Mouse (Mus musculus): ENCODE results near the gene Gipr. TPM values are rescaled to one million over a fixed set of nuclear protein-coding genes. Genes with fewer than 3 reads are reported as not detected.

Gipr gene
- polyA plus RNA-seq (2012; rRNA removed) = 0.07 and 0.08 TPM in 2 replicates

- 0 out of 2 replicates have a peak, but pooled peaks cover 2% of the 10 kb centered on the region for H3K27me3 ChIP-seq (ENCODE audit: control insufficient read depth, insufficient read depth, low read length)
- no peaks in the 10 kb centered on the region for H3K36me3 ChIP-seq (ENCODE audit: control insufficient read depth, insufficient read depth, low read length)
- TF ChIP-seq CTCF (IDR thresholded peaks at IDR 0.05; ENCODE audit: extremely low read depth, insufficient read depth, insufficient read length, insufficient replicate concordance) = no peak
- H3K4me3 ChIP-seq (ENCODE audit: extremely low read depth, insufficient read depth, insufficient read length) = no peak within 1 kb of the TSS
- 17% methylated on average over 14 of the region's 14 CpGs for WGBS
- H3K27ac ChIP-seq (ENCODE audit: insufficient read depth, low read length) = no peak within 1 kb of the TSS
- no peak for DNase-seq (ENCODE audit: low read depth in 1 of 2, low spot score in 2 of 2)
- no peaks in the 10 kb centered on the region for H3K4me1 ChIP-seq (ENCODE audit: control insufficient read depth, insufficient read depth, insufficient read length)
Observed at GRCm38 (mm10) chr7:19165656-19166423, at the start of gene Gipr. Gipr (minus strand) TSS chr7:19166127.

- Histone ChIP-seq H3K27me3 (ENCODE audit: control insufficient read depth, insufficient read depth, low read length) (peaks cover 8% of the 10 kb centered on the region; the same call in 1 of the 2 replicates), H3K27ac (ENCODE audit: insufficient read depth, low read length) (no peak overlapping the region), H3K36me3 (ENCODE audit: control insufficient read depth, insufficient read depth, low read length) (no peaks in the 10 kb centered on the region), H3K4me1 (ENCODE audit: control insufficient read depth, insufficient read depth, insufficient read length) (no peaks in the 10 kb centered on the region), H3K4me3 (ENCODE audit: extremely low read depth, insufficient read depth, insufficient read length) (no peak overlapping the region)
- WGBS = 7% methylated on average over 9 of the region's 9 CpGs
- no peak for TF ChIP-seq POLR2A (IDR thresholded peaks at IDR 0.05; ENCODE audit: low read depth, low read length)
- no peak for TF ChIP-seq CTCF (IDR thresholded peaks at IDR 0.05; ENCODE audit: extremely low read depth, insufficient read depth, insufficient read length, insufficient replicate concordance)
- no peak for DNase-seq (ENCODE audit: low read depth in 1 of 2, low spot score in 2 of 2)
Observed at GRCm38 (mm10) chr7:19214940-19215339, 49.0 kb upstream of the Gipr start.

- no peaks in the 10 kb centered on the region for H3K4me1 ChIP-seq (ENCODE audit: control insufficient read depth, insufficient read depth, insufficient read length)
- H3K27me3 ChIP-seq (ENCODE audit: control insufficient read depth, insufficient read depth, low read length) = peaks cover 8% of the 10 kb centered on the region; the same call in 1 of the 2 replicates
Observed at GRCm38 (mm10) chr7:19214369-19214768, 48.4 kb upstream of the Gipr start.

GRCm38 (mm10) chr7:19213385-19213784, 47.5 kb upstream of the Gipr start:
- no peak for DNase-seq (ENCODE audit: low read depth in 1 of 2, low spot score in 2 of 2)
- H3K36me3 ChIP-seq (ENCODE audit: control insufficient read depth, insufficient read depth, low read length) = no peaks in the 10 kb centered on the region
- H3K27ac ChIP-seq (ENCODE audit: insufficient read depth, low read length) = no peak overlapping the region
- H3K4me3 ChIP-seq (ENCODE audit: extremely low read depth, insufficient read depth, insufficient read length) = no peak overlapping the region
- TF ChIP-seq POLR2A (IDR thresholded peaks at IDR 0.05; ENCODE audit: low read depth, low read length) (no peak), CTCF (IDR thresholded peaks at IDR 0.05; ENCODE audit: extremely low read depth, insufficient read depth, insufficient read length, insufficient replicate concordance) (no peak)
- no peaks in the 10 kb centered on the region for H3K4me1 ChIP-seq (ENCODE audit: control insufficient read depth, insufficient read depth, insufficient read length)
- H3K27me3 ChIP-seq (ENCODE audit: control insufficient read depth, insufficient read depth, low read length) = peaks cover 7% of the 10 kb centered on the region; the same call in 1 of the 2 replicates
- 74% methylated on average over 2 of the region's 2 CpGs for WGBS

More at GRCm38 (mm10) chr7:19214369-19214768, 48.4 kb upstream of the Gipr start:
- H3K27ac ChIP-seq (ENCODE audit: insufficient read depth, low read length) = no peak overlapping the region
- H3K36me3 ChIP-seq (ENCODE audit: control insufficient read depth, insufficient read depth, low read length) = no peaks in the 10 kb centered on the region
- 21% methylated on average over 7 of the region's 7 CpGs for WGBS
- H3K4me3 ChIP-seq (ENCODE audit: extremely low read depth, insufficient read depth, insufficient read length) = no peak overlapping the region
- no peak for DNase-seq (ENCODE audit: low read depth in 1 of 2, low spot score in 2 of 2)
- TF ChIP-seq POLR2A (IDR thresholded peaks at IDR 0.05; ENCODE audit: low read depth, low read length) (no peak), CTCF (IDR thresholded peaks at IDR 0.05; ENCODE audit: extremely low read depth, insufficient read depth, insufficient read length, insufficient replicate concordance) (no peak)

GRCm38 (mm10) chr7:19211996-19212755, 46.2 kb upstream of the Gipr start, which contains the start of gene Gpr4:
Gpr4 (plus strand) TSS chr7:19212538.
- H3K36me3 ChIP-seq (ENCODE audit: control insufficient read depth, insufficient read depth, low read length) = no peaks in the 10 kb centered on the region
- TF ChIP-seq CTCF (IDR thresholded peaks at IDR 0.05; ENCODE audit: extremely low read depth, insufficient read depth, insufficient read length, insufficient replicate concordance) = no peak
- TF ChIP-seq POLR2A (IDR thresholded peaks at IDR 0.05; ENCODE audit: low read depth, low read length) = no peak
- no peaks in the 10 kb centered on the region for H3K4me1 ChIP-seq (ENCODE audit: control insufficient read depth, insufficient read depth, insufficient read length)
- no peak for DNase-seq (ENCODE audit: low read depth in 1 of 2, low spot score in 2 of 2)
- WGBS = 8% methylated on average over 29 of the region's 30 CpGs
- no peak within 1 kb of the TSS for H3K27ac ChIP-seq (ENCODE audit: insufficient read depth, low read length)
- peaks cover 7% of the 10 kb centered on the region; the same call in 1 of the 2 replicates for H3K27me3 ChIP-seq (ENCODE audit: control insufficient read depth, insufficient read depth, low read length)
- peak within 1 kb of the TSS; percentile 46; the same call in 1 of the 2 replicates for H3K4me3 ChIP-seq (ENCODE audit: extremely low read depth, insufficient read depth, insufficient read length)

- H3K27me3 ChIP-seq (ENCODE audit: control insufficient read depth, insufficient read depth, low read length) = peaks cover 7% of the 10 kb centered on the region; the same call in 1 of the 2 replicates
- H3K36me3 ChIP-seq (ENCODE audit: control insufficient read depth, insufficient read depth, low read length) = no peaks in the 10 kb centered on the region
- TF ChIP-seq CTCF (IDR thresholded peaks at IDR 0.05; ENCODE audit: extremely low read depth, insufficient read depth, insufficient read length, insufficient replicate concordance) = no peak
- no peak for TF ChIP-seq POLR2A (IDR thresholded peaks at IDR 0.05; ENCODE audit: low read depth, low read length)
Observed at GRCm38 (mm10) chr7:19211041-19211675, 45.2 kb upstream of the Gipr start.

More at GRCm38 (mm10) chr7:19211041-19211675, 45.2 kb upstream of the Gipr start:
- no peak overlapping the region for H3K27ac ChIP-seq (ENCODE audit: insufficient read depth, low read length)
- no peak overlapping the region for H3K4me3 ChIP-seq (ENCODE audit: extremely low read depth, insufficient read depth, insufficient read length)
- no peaks in the 10 kb centered on the region for H3K4me1 ChIP-seq (ENCODE audit: control insufficient read depth, insufficient read depth, insufficient read length)
- no peak for DNase-seq (ENCODE audit: low read depth in 1 of 2, low spot score in 2 of 2)
- WGBS = 81% methylated on average over 5 of the region's 5 CpGs

All from spleen, adult 2 months (tissue).